Mouse (Mus musculus): ENCODE data around the gene S1pr4. TPM values are rescaled to one million over a fixed set of nuclear protein-coding genes. Genes with fewer than 3 reads are reported as not detected.

S1pr4 gene
- polyA plus RNA-seq, 1 experiment, result not detected

- WGBS, result 81% methylated on average over 8 of the region's 8 CpGs
- Histone ChIP-seq H3K27ac (ENCODE audit: insufficient read depth, low read depth, low read length) (no peak overlapping the region), H3K4me3 (ENCODE audit: insufficient read depth, low read depth, low read length) (no peak overlapping the region), H3K4me1 (ENCODE audit: control insufficient read depth, insufficient read depth, low read length) (peaks cover 37% of the 10 kb centered on the region)
- no peak for TF ChIP-seq POLR2A (IDR thresholded peaks at IDR 0.05; ENCODE audit: insufficient read depth, low read depth, low read length)
- TF ChIP-seq CTCF (IDR thresholded peaks at IDR 0.05; ENCODE audit: insufficient read depth, low read depth, low read length), result no peak
Measured at GRCm38 (mm10) chr10:81457624-81458023, 42.3 kb downstream of the S1pr4 start.

- Histone ChIP-seq H3K4me1 (ENCODE audit: control insufficient read depth, insufficient read depth, low read length) (peaks cover 43% of the 10 kb centered on the region), H3K27ac (ENCODE audit: insufficient read depth, low read depth, low read length) (no peak overlapping the region), H3K4me3 (ENCODE audit: insufficient read depth, low read depth, low read length) (no peak overlapping the region)
- TF ChIP-seq CTCF (IDR thresholded peaks at IDR 0.05; ENCODE audit: insufficient read depth, low read depth, low read length), result no peak
- TF ChIP-seq POLR2A (IDR thresholded peaks at IDR 0.05; ENCODE audit: insufficient read depth, low read depth, low read length), result no peak
- 31% methylated on average over 12 of the region's 12 CpGs for WGBS
Measured at GRCm38 (mm10) chr10:81456983-81457563, 42.9 kb downstream of the S1pr4 start.

GRCm38 (mm10) chr10:81455181-81455895 is 44.6 kb downstream of the S1pr4 start, which contains the start of gene Nfic:
TSS of gene Nfic (minus strand) at chr10:81455635.
- Histone ChIP-seq H3K27ac (ENCODE audit: insufficient read depth, low read depth, low read length) (no peak within 1 kb of the TSS), H3K4me1 (ENCODE audit: control insufficient read depth, insufficient read depth, low read length) (peaks cover 33% of the 10 kb centered on the region), H3K4me3 (ENCODE audit: insufficient read depth, low read depth, low read length) (no peak within 1 kb of the TSS)
- WGBS, result 57% methylated on average over 28 of the region's 28 CpGs
- TF ChIP-seq POLR2A (IDR thresholded peaks at IDR 0.05; ENCODE audit: insufficient read depth, low read depth, low read length) (no peak), CTCF (IDR thresholded peaks at IDR 0.05; ENCODE audit: insufficient read depth, low read depth, low read length) (no peak)

GRCm38 (mm10) chr10:81454106-81454505 is 45.8 kb downstream of the S1pr4 start:
- TF ChIP-seq POLR2A (IDR thresholded peaks at IDR 0.05; ENCODE audit: insufficient read depth, low read depth, low read length), result no peak
- TF ChIP-seq CTCF (IDR thresholded peaks at IDR 0.05; ENCODE audit: insufficient read depth, low read depth, low read length), result no peak
- Histone ChIP-seq H3K27ac (ENCODE audit: insufficient read depth, low read depth, low read length) (no peak overlapping the region), H3K4me1 (ENCODE audit: control insufficient read depth, insufficient read depth, low read length) (peaks cover 30% of the 10 kb centered on the region), H3K4me3 (ENCODE audit: insufficient read depth, low read depth, low read length) (no peak overlapping the region)
- WGBS, result 81% methylated on average over 2 of the region's 2 CpGs

GRCm38 (mm10) chr10:81452947-81453288 is 47.0 kb downstream of the S1pr4 start:
- Histone ChIP-seq H3K4me1 (ENCODE audit: control insufficient read depth, insufficient read depth, low read length) (peaks cover 30% of the 10 kb centered on the region), H3K4me3 (ENCODE audit: insufficient read depth, low read depth, low read length) (no peak overlapping the region), H3K27ac (ENCODE audit: insufficient read depth, low read depth, low read length) (no peak overlapping the region)
- 12% methylated on average over 14 of the region's 14 CpGs for WGBS
- TF ChIP-seq POLR2A (IDR thresholded peaks at IDR 0.05; ENCODE audit: insufficient read depth, low read depth, low read length) (no peak), CTCF (IDR thresholded peaks at IDR 0.05; ENCODE audit: insufficient read depth, low read depth, low read length) (no peak)

GRCm38 (mm10) chr10:81452237-81452946 is 47.5 kb downstream of the S1pr4 start:
- WGBS, result 12% methylated on average over 36 of the region's 36 CpGs
- Histone ChIP-seq H3K4me1 (ENCODE audit: control insufficient read depth, insufficient read depth, low read length) (peaks cover 26% of the 10 kb centered on the region), H3K27ac (ENCODE audit: insufficient read depth, low read depth, low read length) (no peak overlapping the region), H3K4me3 (ENCODE audit: insufficient read depth, low read depth, low read length) (no peak overlapping the region)
- no peak for TF ChIP-seq POLR2A (IDR thresholded peaks at IDR 0.05; ENCODE audit: insufficient read depth, low read depth, low read length)
- TF ChIP-seq CTCF (IDR thresholded peaks at IDR 0.05; ENCODE audit: insufficient read depth, low read depth, low read length), result no peak

GRCm38 (mm10) chr10:81451365-81451745 is 48.6 kb downstream of the S1pr4 start:
- peaks cover 18% of the 10 kb centered on the region for H3K4me1 ChIP-seq (ENCODE audit: control insufficient read depth, insufficient read depth, low read length)
- WGBS, result 62% methylated on average over 6 of the region's 6 CpGs
- H3K27ac ChIP-seq (ENCODE audit: insufficient read depth, low read depth, low read length), result no peak overlapping the region
- H3K4me3 ChIP-seq (ENCODE audit: insufficient read depth, low read depth, low read length), result no peak overlapping the region
- TF ChIP-seq POLR2A (IDR thresholded peaks at IDR 0.05; ENCODE audit: insufficient read depth, low read depth, low read length), result no peak
- TF ChIP-seq CTCF (IDR thresholded peaks at IDR 0.05; ENCODE audit: insufficient read depth, low read depth, low read length), result no peak

GRCm38 (mm10) chr10:81450641-81451364 is 49.1 kb downstream of the S1pr4 start:
- H3K4me3 ChIP-seq (ENCODE audit: insufficient read depth, low read depth, low read length), result no peak overlapping the region
- TF ChIP-seq POLR2A (IDR thresholded peaks at IDR 0.05; ENCODE audit: insufficient read depth, low read depth, low read length) (no peak), CTCF (IDR thresholded peaks at IDR 0.05; ENCODE audit: insufficient read depth, low read depth, low read length) (no peak)
- H3K27ac ChIP-seq (ENCODE audit: insufficient read depth, low read depth, low read length), result no peak overlapping the region
- H3K4me1 ChIP-seq (ENCODE audit: control insufficient read depth, insufficient read depth, low read length), result peaks cover 18% of the 10 kb centered on the region
- WGBS, result 50% methylated on average over 9 of the region's 9 CpGs
